Mouse (Mus musculus) limb, embryonic 15.5 days (tissue): ENCODE data around the gene Shbg. TPM values are rescaled to one million over a fixed set of nuclear protein-coding genes. Genes with fewer than 3 reads are reported as not detected.

ENCODE experiments used
- ATAC-seq: fragments of 200-750 bp; cut with Nextera tagmentation; 2 replicates; pipeline ENCODE4 v1.8.0; 2017; ENCODE audit warnings: low read depth, moderate TSS enrichment; ENCODE audit not compliant: insufficient number of reproducible peaks, low FRiP score, low TSS enrichment
- H3K27ac ChIP-seq: fragments of 300-500 bp; sonication (generic); 2 replicates; pipeline ENCODE4 v1.5.1; 2015; ENCODE audit warnings: moderate library complexity, mild to moderate bottlenecking, inconsistent platforms
- H3K27me3 ChIP-seq: fragments of 300-500 bp; sonication (generic); 2 replicates; pipeline ENCODE4 v1.6.1; 2015; ENCODE audit warnings: inconsistent platforms
- H3K36me3 ChIP-seq: fragments of 300-500 bp; sonication (generic); 2 replicates; pipeline ENCODE4 v1.6.1; 2015; ENCODE audit warnings: inconsistent platforms
- H3K4me1 ChIP-seq: fragments of 300-500 bp; sonication (generic); 2 replicates; pipeline ENCODE4 v1.6.1; 2015; ENCODE audit warnings: inconsistent platforms
- H3K4me2 ChIP-seq: fragments of 300-500 bp; sonication (generic); 2 replicates; pipeline ENCODE4 v1.6.1; 2015; ENCODE audit warnings: mild to moderate bottlenecking, inconsistent platforms
- H3K4me3 ChIP-seq: fragments of 300-500 bp; sonication (generic); 2 replicates; pipeline ENCODE4 v1.5.1; 2015; ENCODE audit warnings: mild to moderate bottlenecking, inconsistent platforms
- H3K9ac ChIP-seq: fragments of 300-500 bp; sonication (generic); 2 replicates; pipeline ENCODE4 v1.6.1; 2015; ENCODE audit warnings: inconsistent platforms
- H3K9me3 ChIP-seq: fragments of 300-500 bp; sonication (generic); 2 replicates; pipeline ENCODE4 v1.6.1; 2016; ENCODE audit warnings: inconsistent platforms
- WGBS: fragments of 180-500 bp; shearing (Covaris S2); methylation state at CpG from one replicate; pipeline ENCODE4 v1.1.7; 2015; 5-methylcytosine and 5-hydroxymethylcytosine counted together
- polyA plus RNA-seq: library from polyadenylated mRNA; unstranded; fragments of >200 nt; fragmentation: Nextera tagmentation; extraction: Ambion mirVana; gene quantifications from 2 replicates; pipeline ENCODE4 v1.2.1, GENCODE M21; 2015

Shbg gene
- polyA plus RNA-seq, 1 experiment from 2014 or later: not detected

DNA sequence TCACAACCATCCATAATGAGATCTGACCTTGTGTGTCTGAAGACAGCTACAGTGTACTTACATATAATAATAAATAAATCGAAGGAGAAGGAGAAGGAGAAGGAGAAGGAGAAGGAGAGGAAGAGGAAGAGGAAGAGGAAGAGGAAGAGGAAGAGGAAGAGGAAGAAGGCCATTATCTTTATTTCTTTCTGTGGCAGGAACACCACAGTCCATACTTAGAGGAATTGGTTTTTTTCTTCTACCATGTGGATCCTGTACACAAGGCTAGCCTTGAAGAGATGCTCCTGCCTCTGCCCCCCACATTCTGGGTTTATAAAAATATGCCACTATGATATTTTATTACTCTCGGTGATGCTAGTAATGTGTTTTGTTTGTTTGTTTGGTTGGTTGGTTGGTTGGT lies 10.9 kb downstream of the Shbg start:
- Histone ChIP-seq H3K4me1 (peaks cover 21% of the 10 kb centered on the region), H3K9me3 (no peaks in the 10 kb centered on the region), H3K4me2 (no peak overlapping the region), H3K36me3 (no peaks in the 10 kb centered on the region), H3K9ac (no peak overlapping the region), H3K4me3 (no peak overlapping the region), H3K27me3 (peaks cover 9% of the 10 kb centered on the region; the same call in 1 of the 2 replicates), H3K27ac (no peak overlapping the region)
- 90% methylated on average over 2 of the region's 2 CpGs for WGBS
- no peak for ATAC-seq

DNA sequence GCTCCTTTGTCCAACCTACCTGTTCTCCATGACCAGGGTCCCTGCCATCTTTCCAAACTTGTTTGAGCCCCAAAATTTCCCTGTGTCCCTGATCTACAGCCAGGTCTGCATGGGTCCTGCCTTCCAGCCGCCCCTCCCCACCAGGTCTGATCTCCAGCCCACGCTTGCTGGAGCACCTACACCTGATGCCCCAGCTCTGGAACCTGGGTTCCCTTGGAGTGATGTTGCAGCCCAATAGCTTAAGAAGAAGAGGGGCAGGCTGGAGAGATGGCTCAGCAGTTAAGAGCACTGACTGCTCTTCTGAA lies 11.3 kb downstream of the Shbg start:
- Histone ChIP-seq H3K4me1 (peaks cover 21% of the 10 kb centered on the region), H3K9me3 (no peaks in the 10 kb centered on the region), H3K27me3 (peaks cover 9% of the 10 kb centered on the region; the same call in 1 of the 2 replicates), H3K9ac (no peak overlapping the region), H3K27ac (peak overlapping the region; percentile 4; the same call in 1 of the 2 replicates), H3K36me3 (no peaks in the 10 kb centered on the region), H3K4me3 (peak overlapping the region; percentile 60), H3K4me2 (peak overlapping the region; percentile 100)
- WGBS: 69% methylated on average over 2 of the region's 2 CpGs
- ATAC-seq: no peak

- ATAC-seq: peak; percentile 89
- peak within 1 kb of the TSS; percentile 60 for H3K4me3 ChIP-seq
- no peaks in the 10 kb centered on the region for H3K9me3 ChIP-seq
- peaks cover 9% of the 10 kb centered on the region; the same call in 1 of the 2 replicates for H3K27me3 ChIP-seq
- WGBS: 3% methylated on average over 30 of the region's 32 CpGs
- peak within 1 kb of the TSS; percentile 50; the same call in 1 of the 2 replicates for H3K27ac ChIP-seq
- H3K4me2 ChIP-seq: peak within 1 kb of the TSS; percentile 100
- peaks cover 25% of the 10 kb centered on the region for H3K4me1 ChIP-seq
- 0 out of 2 replicates have a peak, but pooled peaks cover 3% of the 10 kb centered on the region for H3K36me3 ChIP-seq
- peak within 1 kb of the TSS; percentile 62 for H3K9ac ChIP-seq
These were observed 11.8 kb downstream of the Shbg start, which contains the start of gene Atp1b2 for GRCm38 (mm10) chr11:69605726-69606490. Gene Atp1b2, minus strand, starts transcription at chr11:69605942.

DNA sequence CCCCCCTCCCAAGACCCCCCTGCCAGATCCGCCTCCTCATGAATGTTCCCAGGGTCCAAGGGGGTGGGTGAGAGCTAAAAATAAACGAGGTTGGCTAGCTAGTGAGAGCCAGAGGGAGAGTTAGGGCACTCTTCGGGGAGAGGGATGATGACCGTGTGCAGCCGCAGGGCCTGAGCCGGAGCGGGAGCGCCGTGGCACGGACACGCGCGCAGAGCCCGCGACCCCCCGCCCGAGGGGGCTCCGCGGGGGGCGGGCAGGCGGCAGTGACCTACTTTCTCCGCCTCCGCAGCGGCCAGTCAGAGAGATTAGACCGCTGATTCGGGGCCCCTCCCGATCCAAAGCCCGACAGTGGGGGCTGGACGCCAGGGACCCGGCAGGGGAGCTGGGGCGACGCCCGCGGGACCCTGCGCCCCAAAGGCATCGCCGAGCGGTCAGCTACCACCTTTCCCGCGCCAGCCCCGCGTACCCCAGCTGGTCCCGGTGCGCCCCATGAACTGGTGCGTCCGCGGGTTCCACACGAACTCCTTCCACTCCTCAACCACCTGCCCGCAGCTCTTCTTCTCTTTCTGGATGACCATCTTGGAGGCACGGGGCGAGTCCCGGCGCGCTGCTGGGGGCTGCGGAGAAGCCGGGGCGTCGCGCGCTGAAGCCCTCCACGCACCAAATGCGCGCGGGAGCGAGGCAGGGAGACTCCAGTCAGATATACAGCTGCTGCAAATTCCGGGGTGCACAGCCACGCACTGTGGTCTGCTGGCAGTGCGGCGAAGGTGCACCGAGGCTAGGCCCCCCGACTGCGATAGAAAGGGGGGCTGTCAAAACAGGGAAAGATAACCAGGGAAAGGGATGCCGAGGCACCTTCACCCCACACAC lies 12.7 kb downstream of the Shbg start:
- ATAC-seq: no peak; the same call in 1 of the 2 replicates
- peak overlapping the region; percentile 50; the same call in 1 of the 2 replicates for H3K27ac ChIP-seq
- 0 out of 2 replicates have a peak, but pooled peaks cover 3% of the 10 kb centered on the region for H3K36me3 ChIP-seq
- H3K9me3 ChIP-seq: no peaks in the 10 kb centered on the region
- peak overlapping the region; percentile 60 for H3K4me3 ChIP-seq
- peaks cover 33% of the 10 kb centered on the region for H3K4me1 ChIP-seq
- H3K27me3 ChIP-seq: peaks cover 9% of the 10 kb centered on the region; the same call in 1 of the 2 replicates
- H3K9ac ChIP-seq: peak overlapping the region; percentile 62
- under 1% methylated on average over 68 of the region's 73 CpGs for WGBS
- H3K4me2 ChIP-seq: peak overlapping the region; percentile 100

DNA sequence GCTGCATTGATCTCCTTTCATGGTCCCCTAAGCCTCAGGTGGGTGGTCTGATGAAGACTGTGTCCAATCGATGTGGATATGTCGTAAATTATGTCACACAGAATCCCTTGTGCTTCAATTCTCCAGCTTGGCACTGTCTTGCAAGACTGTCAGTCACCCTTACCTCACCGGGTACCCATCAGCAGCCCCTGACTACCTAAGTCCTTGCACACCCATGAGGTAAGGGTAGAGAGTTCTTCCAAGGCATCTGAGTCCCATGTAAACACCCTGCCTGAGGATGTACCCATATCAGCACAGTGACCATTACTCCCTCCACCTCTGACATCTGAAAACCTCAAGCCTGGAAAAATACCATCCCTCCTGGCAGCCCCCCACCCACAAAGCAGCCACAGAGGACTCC lies 13.4 kb downstream of the Shbg start:
- Histone ChIP-seq H3K4me1 (peaks cover 40% of the 10 kb centered on the region), H3K27ac (no peak overlapping the region), H3K9me3 (no peaks in the 10 kb centered on the region), H3K4me2 (peak overlapping the region; percentile 100), H3K9ac (0 out of 2 replicates have a peak overlapping the region, but pooled peaks have one; percentile 62), H3K27me3 (peaks cover 9% of the 10 kb centered on the region; the same call in 1 of the 2 replicates), H3K36me3 (0 out of 2 replicates have a peak, but pooled peaks cover 3% of the 10 kb centered on the region), H3K4me3 (peak overlapping the region; percentile 60)
- no peak for ATAC-seq
- 51% methylated on average over 3 of the region's 3 CpGs for WGBS

GRCm38 (mm10) chr11:69603516-69603915 lies 14.2 kb downstream of the Shbg start:
- Histone ChIP-seq H3K9me3 (no peaks in the 10 kb centered on the region), H3K4me1 (peaks cover 43% of the 10 kb centered on the region), H3K27me3 (peaks cover 9% of the 10 kb centered on the region; the same call in 1 of the 2 replicates), H3K4me2 (no peak overlapping the region), H3K4me3 (peak overlapping the region; percentile 60; the same call in 1 of the 2 replicates), H3K9ac (no peak overlapping the region), H3K36me3 (0 out of 2 replicates have a peak, but pooled peaks cover 3% of the 10 kb centered on the region), H3K27ac (no peak overlapping the region)
- no peak for ATAC-seq
- 80% methylated on average over 8 of the region's 8 CpGs for WGBS

DNA sequence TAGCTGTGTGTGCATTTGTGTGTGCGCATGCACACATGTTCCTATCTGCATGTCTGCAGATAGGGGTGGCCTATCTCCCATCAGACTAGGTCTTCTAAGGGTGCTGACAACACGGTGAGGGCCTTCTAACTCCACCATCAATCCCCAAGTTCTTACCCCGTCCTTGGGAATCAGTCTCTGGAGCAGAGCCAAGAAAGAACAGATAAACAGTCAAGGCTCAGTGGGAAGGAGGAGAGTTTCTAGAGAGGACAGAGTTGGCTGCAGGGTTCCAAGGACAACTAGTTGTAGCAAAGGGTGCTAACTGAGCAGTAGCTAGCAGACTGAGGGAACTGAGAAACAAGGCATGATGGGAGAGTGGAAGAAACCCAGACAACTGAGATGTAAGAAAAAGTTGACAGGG lies 15.9 kb downstream of the Shbg start:
- H3K9me3 ChIP-seq: no peaks in the 10 kb centered on the region
- H3K4me3 ChIP-seq: no peak overlapping the region
- no peak overlapping the region for H3K9ac ChIP-seq
- H3K4me2 ChIP-seq: no peak overlapping the region
- H3K36me3 ChIP-seq: 0 out of 2 replicates have a peak, but pooled peaks cover 3% of the 10 kb centered on the region
- H3K27ac ChIP-seq: no peak overlapping the region
- peaks cover 9% of the 10 kb centered on the region; the same call in 1 of the 2 replicates for H3K27me3 ChIP-seq
- peaks cover 43% of the 10 kb centered on the region for H3K4me1 ChIP-seq
- no peak for ATAC-seq
- 73% methylated on average over 3 of the region's 3 CpGs for WGBS

- Histone ChIP-seq H3K27me3 (peaks cover 4% of the 10 kb centered on the region; the same call in 1 of the 2 replicates), H3K36me3 (0 out of 2 replicates have a peak, but pooled peaks cover 3% of the 10 kb centered on the region), H3K27ac (peak overlapping the region; percentile 77), H3K4me1 (peaks cover 32% of the 10 kb centered on the region), H3K4me2 (0 out of 2 replicates have a peak overlapping the region, but pooled peaks have one; percentile 12), H3K9ac (no peak overlapping the region), H3K9me3 (no peaks in the 10 kb centered on the region), H3K4me3 (no peak overlapping the region)
- 19% methylated on average over 6 of the region's 6 CpGs for WGBS
- ATAC-seq: no peak; the same call in 1 of the 2 replicates
These were observed 17.6 kb downstream of the Shbg start for GRCm38 (mm10) chr11:69600098-69600497.

GRCm38 (mm10) chr11:69599436-69599835 lies 18.3 kb downstream of the Shbg start:
- peak overlapping the region; percentile 77 for H3K27ac ChIP-seq

DNA sequence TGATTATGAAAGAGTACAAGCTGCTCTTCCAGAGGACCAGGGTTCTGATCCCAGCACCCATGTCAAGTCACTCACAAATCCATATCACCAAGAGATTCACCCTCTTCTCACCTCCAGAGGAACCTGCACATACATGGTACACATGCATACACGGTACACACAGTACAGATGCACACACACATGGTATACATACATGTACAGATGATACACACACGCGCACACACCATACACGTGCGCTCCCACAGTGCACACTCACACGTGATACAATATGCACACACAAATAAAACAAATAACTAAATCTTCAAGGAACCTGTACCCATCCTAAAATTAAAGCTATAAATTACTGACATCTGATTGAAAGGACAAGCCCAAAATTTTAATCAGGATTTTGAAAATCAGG lies 22.9 kb downstream of the Shbg start:
- no peaks in the 10 kb centered on the region for H3K27me3 ChIP-seq
- H3K4me1 ChIP-seq: peaks cover 8% of the 10 kb centered on the region
- H3K4me2 ChIP-seq: no peak overlapping the region
- H3K9me3 ChIP-seq: no peaks in the 10 kb centered on the region
- no peak overlapping the region for H3K9ac ChIP-seq
- no peak overlapping the region for H3K27ac ChIP-seq
- H3K36me3 ChIP-seq: peaks cover 44% of the 10 kb centered on the region
- ATAC-seq: no peak
- 91% methylated on average over 6 of the region's 6 CpGs for WGBS
- no peak overlapping the region for H3K4me3 ChIP-seq

More at GRCm38 (mm10) chr11:69599436-69599835, 18.3 kb downstream of the Shbg start:
- WGBS: 15% methylated on average over 9 of the region's 9 CpGs
- H3K4me2 ChIP-seq: no peak overlapping the region
- H3K9me3 ChIP-seq: no peaks in the 10 kb centered on the region
- peaks cover 8% of the 10 kb centered on the region; the same call in 1 of the 2 replicates for H3K36me3 ChIP-seq
- peaks cover 25% of the 10 kb centered on the region for H3K4me1 ChIP-seq
- H3K4me3 ChIP-seq: no peak overlapping the region
- no peak for ATAC-seq
- H3K9ac ChIP-seq: no peak overlapping the region
- H3K27me3 ChIP-seq: no peaks in the 10 kb centered on the region

GRCm38 (mm10) chr11:69592799-69593198 lies 24.9 kb downstream of the Shbg start:
- Histone ChIP-seq H3K36me3 (peaks cover 64% of the 10 kb centered on the region), H3K4me1 (no peaks in the 10 kb centered on the region), H3K4me2 (no peak overlapping the region), H3K27me3 (no peaks in the 10 kb centered on the region), H3K9ac (no peak overlapping the region), H3K9me3 (no peaks in the 10 kb centered on the region), H3K27ac (peak overlapping the region; percentile 5), H3K4me3 (no peak overlapping the region)
- no peak for ATAC-seq
- 84% methylated on average over 4 of the region's 4 CpGs for WGBS
